Mouse (Mus musculus) liver, postnatal 0 days (tissue): ENCODE measurements at regions not wholly inside any gene's neighbourhood (a gene's known extent, or its start where the extent isn't known, plus 50 kb on each side); places are given as distances from the start of the nearest gene placed in this dataset.
A peak's percentile ranks its signal among the peaks of the same experiment; 100 is the strongest.

ENCODE experiments used
- ATAC-seq: fragments of 200-750 bp; cut with Nextera tagmentation; 2 replicates; pipeline ENCODE4 v1.8.0; 2017; ENCODE audit warnings: mild to moderate bottlenecking, moderate library complexity
- DNase-seq: peaks from one replicate; pipeline ENCODE4 v3.0.0-alpha.2; 2016
- H3K27ac ChIP-seq: fragments of 300-500 bp; sonication (generic); 2 replicates; pipeline ENCODE4 v1.5.1; 2014; ENCODE audit warnings: antibody characterized with exemption, moderate library complexity, mild to moderate bottlenecking, low read depth
- H3K27me3 ChIP-seq: fragments of 300-500 bp; sonication (generic); 2 replicates; pipeline ENCODE4 v1.6.1; 2014; ENCODE audit warnings: low read length, control low read depth, mixed read lengths; ENCODE audit not compliant: insufficient read depth
- H3K36me3 ChIP-seq: fragments of 300-500 bp; sonication (generic); replicated peaks from 2 replicates; pipeline ENCODE4 v1.6.1; 2014; ENCODE audit warnings: mild to moderate bottlenecking, control low read depth, low read length, moderate library complexity, mixed read lengths; ENCODE audit not compliant: insufficient read depth
- H3K4me1 ChIP-seq: fragments of 300-500 bp; sonication (generic); 2 replicates; pipeline ENCODE4 v1.6.1; 2014; ENCODE audit warnings: antibody characterized with exemption, mild to moderate bottlenecking, control low read depth; ENCODE audit not compliant: insufficient read depth
- H3K4me2 ChIP-seq: fragments of 300-500 bp; sonication (generic); 2 replicates; pipeline ENCODE4 v1.6.1; 2014; ENCODE audit warnings: low read depth, mild to moderate bottlenecking, low read length, moderate library complexity, mixed read lengths
- H3K4me3 ChIP-seq: fragments of 300-500 bp; sonication (generic); 2 replicates; pipeline ENCODE4 v1.5.1; 2014; ENCODE audit warnings: low read depth, low read length
- H3K9ac ChIP-seq: fragments of 300-500 bp; sonication (generic); replicated peaks from 2 replicates; pipeline ENCODE4 v1.6.1; 2014; ENCODE audit warnings: mild to moderate bottlenecking, moderate library complexity
- H3K9me3 ChIP-seq: fragments of 300-500 bp; sonication (generic); 2 replicates; pipeline ENCODE4 v1.6.1; 2016; ENCODE audit warnings: mild to moderate bottlenecking, control low read depth, low read length, mixed read lengths
- CTCF ChIP-seq: sonication (generic); IDR thresholded peaks from 2 replicates; pipeline ENCODE4 v1.5.1; 2016; ENCODE audit warnings: antibody characterized with exemption, low read depth
- EP300 ChIP-seq: IDR thresholded peaks from 2 replicates; pipeline ENCODE4 v1.6.1; 2016; ENCODE audit warnings: antibody characterized with exemption, low read depth, mild to moderate bottlenecking
- WGBS: fragments of 180-500 bp; shearing (Covaris S2); extraction: QIAGEN DNeasy Blood & Tissue Kit; methylation state at CpG from one replicate; pipeline ENCODE4 v1.1.7; 2014; ENCODE audit not compliant: insufficient replicate concordance; 5-methylcytosine and 5-hydroxymethylcytosine counted together

- 76% methylated on average over 11 of the region's 11 CpGs for WGBS
- Histone ChIP-seq H3K4me1 (no peaks in the 10 kb centered on the region), H3K27me3 (no peaks in the 10 kb centered on the region), H3K9me3 (no peaks in the 10 kb centered on the region), H3K4me2 (no peak overlapping the region), H3K36me3 (no peaks in the 10 kb centered on the region), H3K27ac (no peak overlapping the region), H3K9ac (no peak overlapping the region), H3K4me3 (no peak overlapping the region)
- TF ChIP-seq CTCF (no peak), EP300 (no peak)
- DNase-seq: no peak
- no peak for ATAC-seq
These were observed 65.8 kb downstream of the Barhl2 start for GRCm38 (mm10) chr5:106392213-106392612.

DNA sequence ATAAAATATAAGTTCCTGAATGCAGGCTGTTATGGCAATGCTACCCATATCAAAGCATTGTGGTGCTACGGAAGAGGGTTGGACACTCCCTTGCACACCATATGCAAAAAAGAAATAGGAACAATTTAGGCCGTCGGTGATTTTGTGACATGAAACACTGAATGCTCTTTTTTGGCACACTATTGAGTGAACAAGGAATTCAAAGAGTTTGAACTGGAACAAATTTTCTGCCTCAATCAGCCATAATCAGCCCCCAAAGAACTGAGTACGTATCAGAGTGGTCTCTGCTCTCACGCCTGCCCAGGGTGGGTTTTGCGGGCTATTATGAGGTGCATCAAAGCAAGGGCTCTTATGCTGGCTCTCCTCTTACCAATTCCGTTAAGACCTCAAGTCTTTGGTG lies 71.3 kb downstream of the Barhl2 start:
- DNase-seq: no peak
- Histone ChIP-seq H3K27me3 (no peaks in the 10 kb centered on the region), H3K36me3 (no peaks in the 10 kb centered on the region), H3K4me2 (no peak overlapping the region), H3K9me3 (no peaks in the 10 kb centered on the region), H3K4me3 (no peak overlapping the region), H3K4me1 (no peaks in the 10 kb centered on the region), H3K27ac (no peak overlapping the region), H3K9ac (no peak overlapping the region)
- ATAC-seq: no peak
- TF ChIP-seq CTCF: no peak
- no peak for TF ChIP-seq EP300
- WGBS: 79% methylated on average over 7 of the region's 7 CpGs

DNA sequence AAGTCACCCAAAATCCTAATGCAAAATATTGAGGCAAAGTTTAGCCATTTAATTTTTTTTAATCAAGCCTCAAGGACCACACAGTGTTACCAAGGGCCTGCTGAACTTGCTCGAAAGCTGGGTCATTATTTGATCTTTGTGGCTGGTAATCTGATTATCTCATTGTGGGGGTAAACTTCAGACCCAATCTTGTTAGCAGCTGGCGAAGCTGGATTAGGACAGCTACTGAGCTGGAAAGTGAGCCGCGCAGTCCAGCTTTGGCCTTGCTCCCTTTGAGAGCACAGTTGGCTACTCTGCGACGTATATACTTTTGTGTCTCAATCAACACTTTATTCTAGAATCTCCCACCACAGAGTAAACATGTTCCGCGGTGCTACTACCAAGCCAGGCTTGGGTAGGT lies 72.1 kb downstream of the Barhl2 start:
- ATAC-seq (no peak), DNase-seq (no peak)
- TF ChIP-seq CTCF (no peak), EP300 (no peak)
- 68% methylated on average over 8 of the region's 8 CpGs for WGBS
- H3K27me3 ChIP-seq: no peaks in the 10 kb centered on the region
- H3K9me3 ChIP-seq: no peaks in the 10 kb centered on the region
- no peak overlapping the region for H3K27ac ChIP-seq
- H3K4me1 ChIP-seq: no peaks in the 10 kb centered on the region
- H3K4me3 ChIP-seq: no peak overlapping the region
- H3K9ac ChIP-seq: no peak overlapping the region
- H3K4me2 ChIP-seq: no peak overlapping the region
- H3K36me3 ChIP-seq: no peaks in the 10 kb centered on the region

GRCm38 (mm10) chr5:106385219-106385618 lies 72.7 kb downstream of the Barhl2 start:
- no peak overlapping the region for H3K9ac ChIP-seq
- H3K27me3 ChIP-seq: no peaks in the 10 kb centered on the region
- no peaks in the 10 kb centered on the region for H3K9me3 ChIP-seq
- no peaks in the 10 kb centered on the region for H3K36me3 ChIP-seq
- no peak for TF ChIP-seq CTCF
- TF ChIP-seq EP300: no peak
- WGBS: 79% methylated on average over 6 of the region's 6 CpGs
- no peak overlapping the region for H3K4me3 ChIP-seq
- ATAC-seq (no peak), DNase-seq (no peak)
- no peaks in the 10 kb centered on the region for H3K4me1 ChIP-seq
- H3K27ac ChIP-seq: no peak overlapping the region
- H3K4me2 ChIP-seq: no peak overlapping the region

DNA sequence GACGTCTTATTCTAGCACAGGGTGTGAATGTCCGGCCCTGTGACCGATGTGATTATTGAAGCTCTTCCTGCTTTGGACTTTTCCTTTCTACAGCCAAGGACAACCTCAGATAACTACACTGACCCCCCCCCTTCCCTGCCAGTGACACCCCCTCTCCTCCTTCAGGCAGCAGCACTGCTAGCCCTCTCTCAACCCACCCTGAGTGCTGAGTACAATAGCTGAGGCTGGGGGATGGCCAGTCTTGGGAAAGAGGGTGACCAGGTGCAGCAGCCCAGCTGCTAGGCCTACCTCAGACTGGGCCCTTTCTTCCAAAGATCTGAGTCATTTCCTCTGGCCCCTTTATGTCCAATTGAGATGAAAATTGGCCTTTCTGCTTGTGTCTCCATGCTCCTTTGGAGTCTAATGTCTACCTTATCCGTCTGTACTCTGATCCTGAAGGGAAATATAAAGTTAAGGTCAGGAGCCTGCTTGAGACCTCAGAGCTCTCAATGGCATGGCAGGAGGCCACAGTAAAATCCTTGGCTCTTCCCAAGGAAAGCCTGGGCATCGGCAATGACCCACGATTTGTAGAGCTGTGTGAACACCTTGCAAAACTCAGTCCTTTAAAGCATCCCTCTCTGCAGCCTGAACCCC lies 73.7 kb downstream of the Barhl2 start:
- no peaks in the 10 kb centered on the region for H3K9me3 ChIP-seq
- no peak for ATAC-seq
- WGBS: 57% methylated on average over 6 of the region's 6 CpGs
- H3K4me2 ChIP-seq: no peak overlapping the region
- no peaks in the 10 kb centered on the region for H3K27me3 ChIP-seq
- H3K4me3 ChIP-seq: no peak overlapping the region
- DNase-seq: no peak
- no peaks in the 10 kb centered on the region for H3K4me1 ChIP-seq
- H3K27ac ChIP-seq: no peak overlapping the region
- no peak for TF ChIP-seq CTCF
- no peak for TF ChIP-seq EP300
- no peak overlapping the region for H3K9ac ChIP-seq
- no peaks in the 10 kb centered on the region for H3K36me3 ChIP-seq

DNA sequence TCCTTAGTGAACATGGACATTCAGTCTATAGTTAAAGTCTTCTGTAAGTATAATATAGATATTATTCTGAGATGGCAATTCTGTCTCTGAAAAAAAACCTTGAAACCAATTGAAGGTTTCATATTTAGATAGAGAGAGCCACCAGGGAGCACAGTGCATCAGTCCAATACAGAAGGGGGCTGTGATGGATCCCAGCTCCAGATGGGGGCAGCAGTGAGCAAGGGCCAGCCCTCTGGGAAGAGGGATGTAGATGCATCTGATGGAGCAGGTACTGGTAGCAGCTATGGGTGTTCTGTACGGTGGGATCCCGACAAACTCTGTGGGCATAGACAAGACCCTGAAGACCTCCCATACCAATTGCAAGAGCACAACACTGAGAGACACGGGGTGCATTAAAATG lies 76.0 kb downstream of the Barhl2 start:
- DNase-seq: no peak
- ATAC-seq: no peak

More for the DNA sequence above, 76.0 kb downstream of the Barhl2 start:
- no peaks in the 10 kb centered on the region for H3K36me3 ChIP-seq
- no peaks in the 10 kb centered on the region for H3K27me3 ChIP-seq
- no peak overlapping the region for H3K4me3 ChIP-seq
- no peak overlapping the region for H3K27ac ChIP-seq
- no peaks in the 10 kb centered on the region for H3K4me1 ChIP-seq
- 75% methylated on average over 3 of the region's 3 CpGs for WGBS
- H3K9me3 ChIP-seq: no peaks in the 10 kb centered on the region
- TF ChIP-seq CTCF: peak; percentile 37; the same call in 1 of the 2 replicates
- TF ChIP-seq EP300: no peak
- H3K9ac ChIP-seq: no peak overlapping the region
- H3K4me2 ChIP-seq: no peak overlapping the region
